Mouse (Mus musculus): Measurements from ENCODE around the gene Arpc2.

- TF ChIP-seq GATA1 (IDR thresholded peaks at IDR 0.05; ENCODE audit: borderline replicate concordance, low read length) (no peak), CTCF (IDR thresholded peaks at IDR 0.05; ENCODE audit: low read depth, low read length) (no peak), GATA2 (IDR thresholded peaks at IDR 0.05; ENCODE audit: borderline replicate concordance, low read depth, low read length) (no peak), TAL1 (conservative IDR thresholded peaks at IDR 0.05; ENCODE audit: low read depth, low read length) (no peak), POLR2AphosphoS5 (IDR thresholded peaks at IDR 0.05; ENCODE audit: insufficient replicate concordance, low read depth, low read length) (no peak)
Measured at GRCm38 (mm10) chr1:74197726-74198470, 38.0 kb upstream of the Arpc2 start.
